In genomic region chr10:14474541-14475305, GRCm38 (mm10) we compare ENCODE assay signal across 17 mouse cellular contexts.
DNase-seq lines count a peak whose midpoint lies in the region; ATAC-seq and TF ChIP-seq lines count a peak whose summit lies in the region.
"Had no signal": no experiment of that assay in that cellular context is flagged by ENCODE, and none has a peak within 500 bp of the region (broad histone marks: within the 10 kb centered on the region; RNA-seq: fewer than 3 reads in every experiment).

No protein-coding gene starts in this region.

- no peak overlapping the region for H3K27ac ChIP-seq in kidney, adult 2 months (ENCODE audit: insufficient read depth, low read depth, low read length)
- peak overlapping the region; percentile 26 for H3K27ac ChIP-seq in lung, embryonic 16.5 days (ENCODE audit: low read length)
- no peak overlapping the region for H3K27ac ChIP-seq in gastrocnemius, adult 2 months
- H3K27ac ChIP-seq in intestine, embryonic 15.5 days: no peak overlapping the region
- H3K27ac ChIP-seq: heart, adult 2 months; hindbrain, postnatal 0 days; kidney, postnatal 0 days; limb, embryonic 12.5 days; midbrain, embryonic 15.5 days had no signal

- peak; percentile 41 for DNase-seq in kidney, adult 2 months
- DNase-seq in kidney, adult 11 months: no peak
- DNase-seq in monocyte, adult 2 months (ENCODE audit: low read depth in 1 of 2, low spot score in 2 of 2): peak; percentile 36 to 49
- no peak for DNase-seq in gastrocnemius, adult 2 months
- no peak for DNase-seq in left cerebral cortex, adult 11 months (ENCODE audit: low spot score)
- DNase-seq: cerebellum, adult 18-20 months; liver, postnatal 0 days; retina, postnatal 1 day had no signal

- no peaks in the 10 kb centered on the region for H3K36me3 ChIP-seq in kidney, adult 2 months (ENCODE audit: control insufficient read depth, insufficient read depth, low read length)
- no peaks in the 10 kb centered on the region for H3K36me3 ChIP-seq in lung, embryonic 16.5 days (ENCODE audit: control insufficient read depth, insufficient read depth, low read length)
- H3K36me3 ChIP-seq in intestine, embryonic 15.5 days: no peaks in the 10 kb centered on the region
- H3K36me3 ChIP-seq: limb, embryonic 12.5 days; midbrain, embryonic 15.5 days had no signal

- intact Hi-C loops in gastrocnemius, adult 2 months (cut with DNase I): no loop called here

- 68% methylated on average over 8 of the region's 8 CpGs for WGBS in kidney, adult 2 months
- WGBS in lung, embryonic 16.5 days: 39% methylated on average over 8 of the region's 8 CpGs
- WGBS in intestine, embryonic 15.5 days: 68% methylated on average over 8 of the region's 8 CpGs

- no peak overlapping the region for H3K9ac ChIP-seq in lung, embryonic 16.5 days (ENCODE audit: low read length)
- no peak overlapping the region for H3K9ac ChIP-seq in intestine, embryonic 15.5 days
- H3K9ac ChIP-seq: limb, embryonic 12.5 days; liver, postnatal 0 days; midbrain, embryonic 15.5 days had no signal

- H3K27me3 ChIP-seq in kidney, adult 2 months (replicated peaks; ENCODE audit: control insufficient read depth, insufficient read depth, low read length): no peaks in the 10 kb centered on the region
- no peaks in the 10 kb centered on the region for H3K27me3 ChIP-seq in lung, embryonic 16.5 days (ENCODE audit: control insufficient read depth, insufficient read depth, low read depth, low read length)
- H3K27me3 ChIP-seq in intestine, embryonic 15.5 days (replicated peaks): no peaks in the 10 kb centered on the region
- H3K27me3 ChIP-seq: limb, embryonic 12.5 days; midbrain, embryonic 15.5 days; Patski had no signal

- no peak overlapping the region for H3K4me3 ChIP-seq in kidney, adult 2 months (ENCODE audit: insufficient read depth, low read depth, low read length)
- H3K4me3 ChIP-seq in lung, embryonic 16.5 days (ENCODE audit: low read length): no peak overlapping the region
- H3K4me3 ChIP-seq in gastrocnemius, adult 2 months: no peak overlapping the region
- H3K4me3 ChIP-seq in intestine, embryonic 15.5 days (replicated peaks): no peak overlapping the region
- H3K4me3 ChIP-seq: heart, adult 2 months; limb, embryonic 12.5 days; midbrain, embryonic 15.5 days had no signal

- H3K4me2 ChIP-seq in lung, embryonic 16.5 days (ENCODE audit: low read depth, low read length): no peak overlapping the region
- H3K4me2 ChIP-seq in intestine, embryonic 15.5 days (replicated peaks): no peak overlapping the region
- H3K4me2 ChIP-seq: limb, embryonic 12.5 days; midbrain, embryonic 15.5 days had no signal

- no peaks in the 10 kb centered on the region for H3K9me3 ChIP-seq in lung, embryonic 16.5 days (ENCODE audit: control insufficient read depth, low read length)
- no peaks in the 10 kb centered on the region for H3K9me3 ChIP-seq in intestine, embryonic 15.5 days
- H3K9me3 ChIP-seq: limb, embryonic 12.5 days; midbrain, embryonic 15.5 days had no signal

- no peak for TF ChIP-seq CTCF in kidney, adult 2 months (conservative IDR thresholded peaks at IDR 0.05; ENCODE audit: insufficient read depth, insufficient read length, low read depth, low read length)
- no peak for TF ChIP-seq CTCF in gastrocnemius, adult 2 months (IDR thresholded peaks at IDR 0.05)

- no peaks in the 10 kb centered on the region for H3K4me1 ChIP-seq in kidney, adult 2 months (ENCODE audit: control insufficient read depth, insufficient read depth, low read length)
- H3K4me1 ChIP-seq in lung, embryonic 16.5 days (replicated peaks; ENCODE audit: control insufficient read depth, insufficient read depth, low read length): peaks cover 8% of the 10 kb centered on the region
- H3K4me1 ChIP-seq in intestine, embryonic 15.5 days (replicated peaks): no peaks in the 10 kb centered on the region
- H3K4me1 ChIP-seq: limb, embryonic 12.5 days; midbrain, embryonic 15.5 days had no signal

- peak; percentile 94 for ATAC-seq in granulocyte monocyte progenitor cell, adult 5-6 weeks (replicated peaks; ENCODE audit: poor library complexity, severe bottlenecking)
- ATAC-seq in lung, embryonic 16.5 days (ENCODE audit: low read depth): peak; percentile 89
- ATAC-seq in intestine, embryonic 15.5 days: no peak
- ATAC-seq: hindbrain, postnatal 0 days; liver, postnatal 0 days; midbrain, embryonic 15.5 days; Patski had no signal

- TF ChIP-seq POLR2A in kidney, adult 2 months (IDR thresholded peaks at IDR 0.05; ENCODE audit: low read depth, low read length): no peak

Comparison
In these comparisons a context has a peak if more than half of its experiments do, and no peak if none do; other contexts are left out.
1. DNase-seq: peak in kidney, adult 2 months (single experiment) and monocyte, adult 2 months (2 of 2); none in kidney, adult 11 months (single experiment), gastrocnemius, adult 2 months (single experiment) and left cerebral cortex, adult 11 months (single experiment).